Mouse (Mus musculus): Measurements from ENCODE around the gene Setmar. TPM values are rescaled to one million over a fixed set of nuclear protein-coding genes. Genes with fewer than 3 reads are reported as not detected.
"Not testable (repeated sequence)": the region's sequence is repeated elsewhere in the genome, so short reads cannot be mapped to it uniquely, and the experiment has no call there.

The Setmar gene
- 7.1 and 8.1 TPM in 2 replicates for polyA plus RNA-seq (2016; fragmentation: Nextera tagmentation; extraction: Ambion mirVana)

DNA sequence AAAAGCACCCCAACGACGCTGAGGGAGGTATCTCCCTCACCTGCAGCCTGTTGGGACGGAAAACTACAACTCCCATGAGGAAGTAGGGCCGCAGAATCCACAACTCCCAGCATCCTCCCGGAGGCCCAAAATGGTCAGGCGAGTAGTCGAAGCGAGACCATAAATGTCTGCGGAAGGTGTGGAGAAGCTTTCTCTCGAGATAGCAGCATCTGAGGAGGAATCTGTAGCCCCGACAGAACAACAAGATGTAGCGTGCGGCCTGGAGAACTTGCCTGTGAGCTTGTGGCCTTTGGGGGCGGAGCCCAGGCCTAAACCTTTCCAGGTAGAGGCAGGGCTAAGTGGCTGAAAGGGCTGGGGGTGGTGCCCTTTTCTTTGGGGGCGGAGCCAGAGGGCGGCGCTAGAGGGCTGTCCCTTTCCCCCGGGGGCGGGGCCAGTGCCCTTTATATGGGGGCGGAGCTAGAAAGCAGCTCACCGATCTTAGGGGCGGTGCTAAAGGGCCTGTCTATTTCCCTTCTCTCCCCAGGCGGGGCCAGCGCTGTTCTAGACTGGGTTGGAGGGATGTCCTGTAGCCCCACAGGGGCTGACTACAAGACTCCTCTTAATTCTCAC, at the start of gene Setmar:
TSS of gene Setmar (plus strand) at position 128 of the 609 bp plus-strand sequence.
- peak within 1 kb of the TSS; percentile 91 for H3K27ac ChIP-seq
- peak; percentile 95 for DNase-seq (ENCODE audit: extremely low spot score, low spot score)
- H3K4me1 ChIP-seq: peaks cover 11% of the 10 kb centered on the region
- no peaks in the 10 kb centered on the region for H3K36me3 ChIP-seq (replicated peaks)
- H3K4me3 ChIP-seq: peak within 1 kb of the TSS; percentile 65
- no peaks in the 10 kb centered on the region for H3K9me3 ChIP-seq
- WGBS: under 1% methylated on average over 24 of the region's 24 CpGs
- no peaks in the 10 kb centered on the region for H3K27me3 ChIP-seq (ENCODE audit: poor library complexity, severe bottlenecking)

DNA sequence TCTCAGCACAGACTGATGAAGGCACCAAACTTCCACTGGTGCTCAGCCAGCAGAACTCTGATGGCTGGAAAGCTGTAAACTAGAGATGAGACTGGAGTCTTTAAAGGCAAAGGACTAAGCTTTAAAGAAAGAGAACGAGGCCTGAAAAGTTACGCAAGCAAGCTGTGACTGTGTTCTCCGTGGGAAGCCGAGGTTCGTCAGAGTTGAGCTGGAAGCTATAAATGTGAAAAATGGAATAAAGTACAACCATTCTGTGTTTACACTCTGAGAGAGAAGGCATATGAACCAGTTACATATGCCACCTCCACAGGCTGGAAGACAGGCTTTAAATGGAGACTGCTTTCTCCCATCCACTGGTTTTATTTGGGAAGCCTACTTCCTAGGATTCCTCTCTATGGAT, 43.2 kb upstream of the Setmar start:
- Histone ChIP-seq H3K27ac (no peak overlapping the region), H3K9me3 (no peaks in the 10 kb centered on the region), H3K4me3 (no peak overlapping the region), H3K4me1 (no peaks in the 10 kb centered on the region), H3K27me3 (ENCODE audit: poor library complexity, severe bottlenecking) (no peaks in the 10 kb centered on the region), H3K36me3 (replicated peaks) (no peaks in the 10 kb centered on the region)
- 94% methylated on average over 5 of the region's 5 CpGs for WGBS
- DNase-seq (ENCODE audit: extremely low spot score, low spot score): no peak

DNA sequence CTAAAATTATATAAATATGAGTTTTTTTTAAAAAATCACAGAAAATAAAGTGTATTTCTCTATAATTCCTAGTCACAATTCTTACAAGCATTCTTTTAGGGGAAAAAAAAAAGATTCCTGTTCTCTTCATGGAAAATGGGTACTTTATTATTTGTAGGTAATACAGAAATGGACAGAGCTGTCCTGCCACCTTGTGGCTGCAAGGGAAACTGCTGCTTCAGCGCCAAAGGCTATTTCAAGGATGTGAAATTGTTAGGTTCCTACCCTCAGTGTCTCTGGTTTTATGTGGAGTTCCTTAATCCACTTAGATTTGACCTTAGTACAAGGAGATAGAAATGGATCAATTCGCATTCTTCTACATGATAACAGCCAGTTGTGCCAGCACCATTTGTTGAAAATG, 9.8 kb upstream of the Setmar start:
- not testable (repeated sequence) for H3K4me3 ChIP-seq; H3K9me3 ChIP-seq; H3K27ac ChIP-seq; H3K36me3 ChIP-seq (replicated peaks); H3K27me3 ChIP-seq (ENCODE audit: poor library complexity, severe bottlenecking); H3K4me1 ChIP-seq
- under 1% methylated on average over 2 of the region's 2 CpGs for WGBS
- peak; percentile 27 for DNase-seq (ENCODE audit: extremely low spot score, low spot score)

DNA sequence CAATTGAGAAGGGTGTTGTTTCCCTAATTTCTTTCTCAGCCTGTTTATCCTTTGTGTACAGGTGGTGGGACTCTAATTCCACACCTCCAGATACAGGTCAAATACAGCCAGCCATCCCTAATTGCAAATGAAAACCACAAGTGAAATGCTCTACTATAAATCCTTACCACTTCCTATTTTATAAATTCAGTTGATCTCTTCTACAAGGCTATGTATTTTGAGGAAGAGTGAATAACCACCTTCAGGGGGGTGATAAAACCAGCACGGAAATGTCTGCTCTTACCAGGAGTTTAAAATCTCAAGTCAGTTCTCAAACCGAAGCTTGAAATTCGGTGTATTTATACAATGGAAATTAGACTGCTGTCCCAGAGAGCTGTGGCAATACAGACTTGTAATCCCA, 8.9 kb upstream of the Setmar start:
- DNase-seq (ENCODE audit: extremely low spot score, low spot score): no peak
- Histone ChIP-seq H3K9me3 (no peaks in the 10 kb centered on the region), H3K4me1 (no peaks in the 10 kb centered on the region), H3K27ac (no peak overlapping the region), H3K4me3 (no peak overlapping the region), H3K36me3 (replicated peaks) (no peaks in the 10 kb centered on the region), H3K27me3 (ENCODE audit: poor library complexity, severe bottlenecking) (no peaks in the 10 kb centered on the region)
- 87% methylated on average over 3 of the region's 3 CpGs for WGBS

DNA sequence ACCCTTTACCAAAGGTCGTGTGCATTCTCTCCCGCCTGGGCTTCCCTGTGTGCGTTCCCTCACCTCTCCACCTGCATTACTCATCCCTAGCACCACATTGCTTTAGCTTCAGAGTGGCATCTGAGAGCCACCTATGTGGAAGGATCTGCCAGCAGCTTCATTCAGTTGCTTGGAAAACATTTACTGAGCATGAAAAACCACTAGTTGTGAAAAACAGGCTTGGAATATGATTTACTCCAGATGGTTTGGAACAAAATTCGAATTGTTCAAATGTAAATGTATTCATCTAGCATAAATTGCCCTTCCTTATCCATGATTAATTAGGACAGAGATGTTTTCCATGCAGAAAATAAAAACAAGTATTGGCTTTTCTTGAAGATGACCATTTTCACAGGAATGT, 7.5 kb upstream of the Setmar start:
- DNase-seq (ENCODE audit: extremely low spot score, low spot score): no peak
- Histone ChIP-seq H3K36me3 (replicated peaks) (no peaks in the 10 kb centered on the region), H3K27me3 (ENCODE audit: poor library complexity, severe bottlenecking) (no peaks in the 10 kb centered on the region), H3K4me3 (no peak overlapping the region), H3K27ac (no peak overlapping the region), H3K9me3 (no peaks in the 10 kb centered on the region), H3K4me1 (no peaks in the 10 kb centered on the region)
- WGBS: 81% methylated on average over 4 of the region's 4 CpGs

DNA sequence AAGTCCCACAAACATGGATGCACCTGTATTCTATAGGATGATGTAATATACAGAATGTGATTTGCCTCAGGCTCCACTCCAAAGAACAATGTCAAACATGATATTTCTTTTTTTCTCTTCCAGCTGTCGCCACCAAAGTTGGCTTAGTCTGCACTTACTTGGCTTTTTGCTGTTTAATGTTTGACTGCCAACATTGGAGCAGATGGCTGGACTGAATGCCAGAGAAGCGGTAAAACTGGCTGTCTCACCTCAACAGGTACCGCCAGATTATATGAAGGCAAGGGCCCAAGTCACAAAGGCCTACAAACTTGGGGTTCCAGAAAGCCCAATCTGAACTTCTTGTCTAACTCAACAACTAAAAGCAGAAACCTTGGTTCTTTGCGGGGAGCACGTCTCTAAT, 6.8 kb upstream of the Setmar start:
- Histone ChIP-seq H3K4me3 (no peak overlapping the region), H3K4me1 (no peaks in the 10 kb centered on the region), H3K27ac (no peak overlapping the region), H3K9me3 (no peaks in the 10 kb centered on the region), H3K27me3 (ENCODE audit: poor library complexity, severe bottlenecking) (no peaks in the 10 kb centered on the region), H3K36me3 (replicated peaks) (no peaks in the 10 kb centered on the region)
- DNase-seq (ENCODE audit: extremely low spot score, low spot score): no peak
- WGBS: 89% methylated on average over 5 of the region's 5 CpGs

DNA sequence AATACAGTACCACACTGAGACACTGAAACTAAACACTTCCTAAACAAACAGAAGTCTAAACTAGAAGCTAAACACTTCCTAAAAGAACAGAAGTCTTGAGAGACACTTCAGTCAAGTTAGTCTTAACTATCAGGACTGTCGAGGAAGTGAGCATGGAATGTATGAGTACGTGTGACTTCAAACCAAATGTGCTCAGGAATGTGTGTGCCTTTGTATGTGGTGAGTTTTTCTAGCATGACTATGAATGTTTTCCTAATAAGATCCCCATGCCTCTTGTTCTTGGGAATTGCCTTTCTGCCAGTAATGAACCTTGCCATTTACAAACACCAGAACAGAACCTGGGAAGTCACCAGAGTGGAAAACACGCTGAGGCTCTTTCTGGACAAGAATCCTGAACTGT, 3.7 kb upstream of the Setmar start:
- WGBS: 87% methylated on average over 3 of the region's 3 CpGs

DNA sequence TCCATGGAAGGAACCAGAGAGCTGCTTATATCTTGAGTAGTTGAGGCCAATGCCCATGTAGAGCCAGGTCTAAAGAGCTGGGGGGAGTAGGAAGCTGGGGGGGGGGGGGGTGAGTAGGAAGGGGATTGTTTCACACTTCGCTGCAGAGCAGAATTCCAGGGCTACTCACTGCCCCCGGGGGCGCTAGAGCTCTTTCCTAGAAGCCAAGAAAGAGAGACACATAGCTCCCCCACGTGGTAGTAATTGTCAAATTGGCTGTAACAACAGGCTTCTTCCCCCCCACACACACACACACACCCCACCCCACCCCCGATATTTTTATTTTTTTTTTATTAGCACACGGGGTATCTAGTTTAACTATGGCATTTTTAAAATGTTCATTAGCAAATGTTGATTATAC, 738 bp downstream of the Setmar start:
- Histone ChIP-seq H3K27ac (peak overlapping the region; percentile 91), H3K4me1 (peaks cover 11% of the 10 kb centered on the region), H3K9me3 (no peaks in the 10 kb centered on the region), H3K27me3 (ENCODE audit: poor library complexity, severe bottlenecking) (no peaks in the 10 kb centered on the region), H3K4me3 (peak overlapping the region; percentile 65), H3K36me3 (replicated peaks) (no peaks in the 10 kb centered on the region)
- WGBS: 7% methylated on average over 6 of the region's 6 CpGs
- peak; percentile 69 for DNase-seq (ENCODE audit: extremely low spot score, low spot score)

More for the DNA sequence above, 3.7 kb upstream of the Setmar start:
- Histone ChIP-seq H3K36me3 (replicated peaks) (no peaks in the 10 kb centered on the region), H3K27me3 (ENCODE audit: poor library complexity, severe bottlenecking) (no peaks in the 10 kb centered on the region), H3K27ac (no peak overlapping the region), H3K9me3 (no peaks in the 10 kb centered on the region), H3K4me1 (peaks cover 11% of the 10 kb centered on the region), H3K4me3 (no peak overlapping the region)
- no peak for DNase-seq (ENCODE audit: extremely low spot score, low spot score)

DNA sequence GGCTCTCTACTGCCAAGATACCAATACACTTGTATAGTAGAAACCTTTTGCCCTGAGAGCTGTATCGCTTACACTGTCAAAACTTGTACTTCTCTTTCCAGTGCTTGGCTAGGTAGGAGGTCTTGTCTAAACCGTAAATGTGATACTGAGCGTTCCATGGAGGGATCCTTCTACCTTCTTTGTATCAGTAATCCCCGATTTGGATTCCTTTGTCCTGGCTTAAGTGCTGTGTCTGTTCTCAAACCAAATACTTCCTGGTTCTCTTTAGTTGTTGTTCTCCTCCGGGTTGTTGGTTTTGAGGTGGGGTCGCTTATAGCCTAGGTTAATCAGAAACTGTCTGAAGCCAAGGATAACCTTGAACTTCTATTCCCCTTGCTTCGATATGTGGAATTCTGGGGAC, 6.1 kb downstream of the Setmar start:
- Histone ChIP-seq H3K27ac (no peak overlapping the region), H3K9me3 (peaks cover 6% of the 10 kb centered on the region; the same call in 1 of the 2 replicates), H3K36me3 (replicated peaks) (peaks cover 22% of the 10 kb centered on the region), H3K4me1 (0 out of 2 replicates have a peak, but pooled peaks cover 1% of the 10 kb centered on the region), H3K27me3 (ENCODE audit: poor library complexity, severe bottlenecking) (no peaks in the 10 kb centered on the region), H3K4me3 (no peak overlapping the region)
- DNase-seq (ENCODE audit: extremely low spot score, low spot score): no peak
- 93% methylated on average over 7 of the region's 7 CpGs for WGBS

DNA sequence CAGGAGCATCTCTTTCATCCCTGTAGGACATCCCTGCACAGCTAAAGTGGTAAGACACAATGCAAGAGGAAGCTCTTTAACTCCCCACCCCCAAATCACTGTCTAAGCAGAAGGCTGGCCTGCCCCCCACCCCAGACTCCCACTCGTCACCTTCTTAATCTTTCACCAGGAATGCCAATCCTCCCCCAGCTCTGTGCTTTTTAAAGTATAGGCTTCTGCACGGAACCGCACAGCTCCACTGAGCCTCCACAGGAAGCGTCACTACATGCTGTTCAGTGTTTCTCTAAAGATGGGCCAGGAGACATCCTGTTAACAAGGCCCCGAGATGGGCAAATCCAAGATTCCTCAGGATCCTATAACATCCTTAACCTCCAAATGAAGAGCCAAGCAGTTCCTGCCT, 8.2 kb downstream of the Setmar start:
- 78% methylated on average over 5 of the region's 5 CpGs for WGBS
- Histone ChIP-seq H3K4me3 (no peak overlapping the region), H3K4me1 (no peaks in the 10 kb centered on the region), H3K36me3 (replicated peaks) (peaks cover 32% of the 10 kb centered on the region), H3K27ac (no peak overlapping the region), H3K27me3 (ENCODE audit: poor library complexity, severe bottlenecking) (no peaks in the 10 kb centered on the region), H3K9me3 (peaks cover 6% of the 10 kb centered on the region; the same call in 1 of the 2 replicates)
- no peak for DNase-seq (ENCODE audit: extremely low spot score, low spot score)

DNA sequence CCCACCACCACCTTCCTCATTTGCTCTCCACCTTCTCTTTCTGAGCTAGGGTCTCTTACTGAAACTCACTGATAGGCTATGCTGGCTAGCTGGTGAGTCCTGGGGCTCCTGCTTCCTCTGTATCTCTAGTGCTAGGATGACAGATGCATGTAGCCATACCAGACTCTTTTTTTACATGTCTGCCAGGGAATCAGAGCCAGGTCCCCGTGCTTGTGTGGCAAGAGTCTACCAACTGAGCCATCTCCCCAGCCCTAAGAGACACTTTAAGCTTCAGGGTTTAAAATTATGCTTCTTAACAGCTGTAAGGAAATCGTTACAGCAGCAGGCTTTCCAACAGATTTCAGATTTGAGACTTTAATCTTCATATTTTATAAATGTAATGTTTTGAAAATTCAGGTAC, 9.1 kb downstream of the Setmar start:
- H3K36me3 ChIP-seq (replicated peaks): peaks cover 32% of the 10 kb centered on the region
- H3K9me3 ChIP-seq: peaks cover 6% of the 10 kb centered on the region; the same call in 1 of the 2 replicates
- WGBS: 91% methylated on average over 2 of the region's 2 CpGs
- DNase-seq (ENCODE audit: extremely low spot score, low spot score): no peak
- no peaks in the 10 kb centered on the region for H3K27me3 ChIP-seq (ENCODE audit: poor library complexity, severe bottlenecking)
- H3K4me3 ChIP-seq: no peak overlapping the region
- H3K27ac ChIP-seq: no peak overlapping the region
- no peaks in the 10 kb centered on the region for H3K4me1 ChIP-seq

DNA sequence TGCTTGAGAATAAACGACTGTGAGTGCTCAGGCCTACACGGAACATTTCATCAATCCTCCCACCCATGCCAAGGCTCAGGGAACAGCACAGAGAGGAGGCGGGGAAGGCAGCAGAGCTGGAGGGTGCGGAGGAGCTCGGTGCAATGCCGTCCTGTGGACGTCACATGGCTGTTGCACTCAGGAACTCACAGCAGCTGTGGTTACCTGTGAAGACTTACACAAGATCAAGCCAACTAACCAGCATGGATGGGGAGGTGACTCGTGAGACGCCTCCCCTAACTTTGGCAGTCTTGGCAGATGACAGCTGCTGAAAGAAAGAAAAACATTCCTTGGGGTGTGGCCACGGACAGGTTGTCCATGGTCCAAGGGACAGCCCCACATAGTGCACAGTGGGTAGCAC, 9.8 kb downstream of the Setmar start:
- no peaks in the 10 kb centered on the region for H3K27me3 ChIP-seq (ENCODE audit: poor library complexity, severe bottlenecking)
- no peak for DNase-seq (ENCODE audit: extremely low spot score, low spot score)
- no peak overlapping the region for H3K27ac ChIP-seq
- 96% methylated on average over 10 of the region's 10 CpGs for WGBS
- H3K9me3 ChIP-seq: peaks cover 6% of the 10 kb centered on the region; the same call in 1 of the 2 replicates
- peaks cover 32% of the 10 kb centered on the region for H3K36me3 ChIP-seq (replicated peaks)
- H3K4me1 ChIP-seq: no peaks in the 10 kb centered on the region
- H3K4me3 ChIP-seq: no peak overlapping the region

DNA sequence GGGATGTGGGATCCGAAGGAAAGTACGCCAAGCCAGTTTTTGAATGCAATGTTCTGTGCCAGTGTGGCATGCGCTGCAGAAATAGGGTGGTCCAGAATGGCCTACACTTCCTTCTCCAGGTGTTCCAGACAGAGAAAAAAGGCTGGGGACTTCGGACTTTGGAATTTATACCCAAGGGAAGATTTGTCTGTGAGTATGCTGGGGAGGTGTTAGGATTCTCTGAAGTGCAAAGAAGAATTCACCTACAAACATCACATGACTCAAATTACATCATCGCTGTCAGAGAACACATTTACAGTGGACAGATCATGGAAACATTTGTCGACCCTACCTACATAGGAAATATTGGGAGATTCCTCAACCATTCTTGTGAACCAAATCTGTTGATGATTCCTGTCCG, 11.0 kb downstream of the Setmar start:
- no peaks in the 10 kb centered on the region for H3K4me1 ChIP-seq
- H3K27ac ChIP-seq: no peak overlapping the region
- H3K9me3 ChIP-seq: peaks cover 6% of the 10 kb centered on the region; the same call in 1 of the 2 replicates
- no peak overlapping the region for H3K4me3 ChIP-seq
- no peaks in the 10 kb centered on the region for H3K27me3 ChIP-seq (ENCODE audit: poor library complexity, severe bottlenecking)
- H3K36me3 ChIP-seq (replicated peaks): peaks cover 32% of the 10 kb centered on the region
- 94% methylated on average over 7 of the region's 7 CpGs for WGBS
- no peak for DNase-seq (ENCODE audit: extremely low spot score, low spot score)

DNA sequence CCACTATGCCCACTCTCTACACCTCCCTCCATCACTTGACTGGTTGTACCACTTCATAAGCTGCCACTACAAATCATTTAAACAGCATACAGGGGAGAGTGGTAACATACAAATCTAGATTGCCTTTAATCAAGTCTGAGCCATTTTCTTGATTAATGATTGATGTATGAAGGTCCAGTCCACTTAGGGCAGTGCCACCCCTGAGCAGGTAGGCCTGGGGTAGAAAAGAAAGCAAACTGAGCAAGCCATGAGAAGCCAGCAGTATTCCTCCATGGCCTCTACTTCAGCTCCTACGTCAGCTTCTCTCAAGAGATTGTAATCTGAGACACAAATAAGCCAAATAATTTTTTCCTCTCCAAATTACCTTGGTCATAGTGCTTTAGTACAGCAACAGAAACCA, 26.5 kb downstream of the Setmar start:
- 77% methylated on average over 1 of the region's 1 CpGs for WGBS
- Histone ChIP-seq H3K27ac (no peak overlapping the region), H3K4me3 (no peak overlapping the region), H3K4me1 (peaks cover 7% of the 10 kb centered on the region; the same call in 1 of the 2 replicates), H3K27me3 (ENCODE audit: poor library complexity, severe bottlenecking) (no peaks in the 10 kb centered on the region), H3K9me3 (no peaks in the 10 kb centered on the region), H3K36me3 (replicated peaks) (no peaks in the 10 kb centered on the region)
- DNase-seq (ENCODE audit: extremely low spot score, low spot score): no peak

Data from forebrain, embryonic 10.5 days (tissue).